Mouse (Mus musculus) CH12.LX (cell line): ENCODE data around the gene Tnfrsf18. TPM values are rescaled to one million over a fixed set of nuclear protein-coding genes. Genes with fewer than 3 reads are reported as not detected.

Experiments used
- DNase-seq: peaks from one replicate; pipeline ENCODE4 v3.0.0-alpha.2; 2013; ENCODE audit errors: extremely low read depth
- H3K27ac ChIP-seq: 2 replicates; pipeline ENCODE4 v1.5.1; 2012; ENCODE audit warnings: low read depth, mild to moderate bottlenecking, control low read depth, moderate library complexity; ENCODE audit not compliant: insufficient read depth
- H3K27me3 ChIP-seq: replicated peaks from 2 replicates; pipeline ENCODE3; 2012; ENCODE audit warnings: inconsistent platforms
- H3K36me3 ChIP-seq, 2 experiments: replicated peaks in 1 of 2; 2 replicates each; pipeline versions ENCODE3 to v1.6.1; 2012; ENCODE audit warnings: inconsistent platforms in 1 of 2, low read length in 1 of 2, mild to moderate bottlenecking in 1 of 2, mixed read lengths in 1 of 2, moderate library complexity in 1 of 2; ENCODE audit not compliant: control insufficient read depth in 1 of 2, insufficient read depth in 1 of 2
- H3K4me1 ChIP-seq, 2 experiments: 2 replicates each; pipeline ENCODE4 v1.6.1; 2012; ENCODE audit warnings: inconsistent platforms in 1 of 2, moderate library complexity in 1 of 2; ENCODE audit not compliant: insufficient read depth in 2 of 2, control insufficient read depth in 1 of 2
- H3K4me2 ChIP-seq: 2 replicates; pipeline ENCODE4 v1.6.1; 2012; ENCODE audit warnings: low read depth, mild to moderate bottlenecking, control low read depth; ENCODE audit not compliant: poor library complexity, insufficient read depth, severe bottlenecking
- H3K4me3 ChIP-seq, 3 experiments: fragments of 150-350 bp in 1 of 3; sonication (generic) in 1 of 3; replicated peaks in 1 of 3; 2 replicates each; pipeline versions ENCODE3 to v1.5.1; 2011 to 2012; ENCODE audit warnings: low read depth in 2 of 3, low read length in 2 of 3, mild to moderate bottlenecking in 2 of 3, moderate library complexity in 2 of 3, control low read depth in 1 of 3, improper control_type of control experiment in 1 of 3, inconsistent platforms in 1 of 3, mixed read lengths in 1 of 3; ENCODE audit not compliant: poor library complexity in 1 of 3
- H3K79me2 ChIP-seq: replicated peaks from 2 replicates; pipeline ENCODE4 v1.6.1; 2012; ENCODE audit warnings: mild to moderate bottlenecking, moderate library complexity; ENCODE audit not compliant: control insufficient read depth, poor library complexity, insufficient read depth, severe bottlenecking; ENCODE audit errors: extremely low read depth
- H3K9ac ChIP-seq: 2 replicates; pipeline ENCODE4 v1.6.1; 2012; ENCODE audit warnings: low read depth, mild to moderate bottlenecking, control low read depth, moderate library complexity; ENCODE audit not compliant: insufficient read depth
- H3K9me3 ChIP-seq: replicated peaks from 2 replicates; pipeline ENCODE3; 2012; ENCODE audit warnings: low read length, inconsistent platforms, mixed read lengths
- BHLHE40 ChIP-seq: IDR thresholded peaks from 2 replicates; pipeline ENCODE4 v1.6.1; 2011; ENCODE audit warnings: mild to moderate bottlenecking, low read depth, low read length, improper control_type of control experiment
- CHD1 ChIP-seq: IDR thresholded peaks from 2 replicates; pipeline ENCODE4 v1.6.1; 2012; ENCODE audit warnings: low read depth, low read length, improper control_type of control experiment, inconsistent platforms
- CHD2 ChIP-seq: IDR thresholded peaks from 2 replicates; pipeline ENCODE4 v1.6.1; 2011; ENCODE audit warnings: low read length, improper control_type of control experiment
- CTCF ChIP-seq, 2 experiments: IDR thresholded peaks in 1 of 2; conservative IDR thresholded peaks in 1 of 2; 2 replicates each; pipeline ENCODE4 v1.5.1; 2011 to 2012; ENCODE audit warnings: low read depth in 2 of 2, low read length in 2 of 2, improper control_type of control experiment in 1 of 2, inconsistent platforms in 1 of 2, mild to moderate bottlenecking in 1 of 2, moderate library complexity in 1 of 2
- E2F4 ChIP-seq: IDR thresholded peaks from 2 replicates; pipeline ENCODE4 v1.6.1; 2011; ENCODE audit warnings: low read depth, low read length, improper control_type of control experiment; ENCODE audit not compliant: insufficient replicate concordance
- ELF1 ChIP-seq: IDR thresholded peaks from 2 replicates; pipeline ENCODE4 v1.6.1; 2014; ENCODE audit warnings: low read depth, mild to moderate bottlenecking, inconsistent platforms, low read length, improper control_type of control experiment
- EP300 ChIP-seq: IDR thresholded peaks from 2 replicates; pipeline ENCODE4 v1.6.1; 2011; ENCODE audit warnings: low read length, improper control_type of control experiment
- ETS1 ChIP-seq: conservative IDR thresholded peaks from 2 replicates; pipeline ENCODE4 v1.6.1; 2012; ENCODE audit warnings: low read depth, mild to moderate bottlenecking, inconsistent platforms, low read length, improper control_type of control experiment, moderate library complexity
- GABPA ChIP-seq: IDR thresholded peaks from 2 replicates; pipeline ENCODE4 v1.6.1; 2012; ENCODE audit warnings: low read depth, low read length, improper control_type of control experiment, inconsistent platforms; ENCODE audit not compliant: insufficient replicate concordance
- HCFC1 ChIP-seq: IDR thresholded peaks from 2 replicates; pipeline ENCODE4 v1.6.1; 2012; ENCODE audit warnings: low read depth, mild to moderate bottlenecking, inconsistent platforms, low read length, improper control_type of control experiment
- IRF4 ChIP-seq: IDR thresholded peaks from 2 replicates; pipeline ENCODE4 v1.6.1; 2014; ENCODE audit warnings: low read depth, mild to moderate bottlenecking, inconsistent platforms, low read length, improper control_type of control experiment
- JUN ChIP-seq: IDR thresholded peaks from 2 replicates; pipeline ENCODE4 v1.6.1; 2011; ENCODE audit warnings: low read depth, mild to moderate bottlenecking, low read length, improper control_type of control experiment, moderate library complexity; ENCODE audit not compliant: insufficient read depth
- JUND ChIP-seq: conservative IDR thresholded peaks from 2 replicates; pipeline ENCODE4 v1.6.1; 2011; ENCODE audit warnings: low read depth, low read length, improper control_type of control experiment
- KAT2A ChIP-seq: IDR thresholded peaks from 2 replicates; pipeline ENCODE4 v1.6.1; 2012; ENCODE audit warnings: low read length, improper control_type of control experiment, inconsistent platforms; ENCODE audit not compliant: insufficient replicate concordance
- MAFK ChIP-seq: IDR thresholded peaks from 2 replicates; pipeline ENCODE4 v1.6.1; 2011; ENCODE audit warnings: low read length, improper control_type of control experiment; ENCODE audit not compliant: insufficient replicate concordance
- MAX ChIP-seq: IDR thresholded peaks from 2 replicates; pipeline ENCODE4 v1.6.1; 2011; ENCODE audit warnings: low read length, improper control_type of control experiment
- MAZ ChIP-seq: IDR thresholded peaks from 2 replicates; pipeline ENCODE4 v1.6.1; 2012; ENCODE audit warnings: low read depth, mild to moderate bottlenecking, inconsistent platforms, low read length, improper control_type of control experiment, moderate library complexity
- MEF2A ChIP-seq: IDR thresholded peaks from 2 replicates; pipeline ENCODE4 v1.6.1; 2014; ENCODE audit warnings: low read depth, mild to moderate bottlenecking, inconsistent platforms, low read length, improper control_type of control experiment, borderline replicate concordance
- MXI1 ChIP-seq: IDR thresholded peaks from 2 replicates; pipeline ENCODE4 v1.6.1; 2011; ENCODE audit warnings: mild to moderate bottlenecking, low read depth, low read length, improper control_type of control experiment
- MYC ChIP-seq: IDR thresholded peaks from 2 replicates; pipeline ENCODE4 v1.6.1; 2011; ENCODE audit warnings: low read depth, mild to moderate bottlenecking, improper control_type of control experiment, low read length
- NELFE ChIP-seq: IDR thresholded peaks from 2 replicates; pipeline ENCODE4 v1.6.1; 2011; ENCODE audit warnings: low read depth, low read length, improper control_type of control experiment
- NRF1 ChIP-seq: IDR thresholded peaks from 2 replicates; pipeline ENCODE4 v1.6.1; 2014; ENCODE audit warnings: low read depth, mild to moderate bottlenecking, inconsistent platforms, low read length, improper control_type of control experiment, moderate library complexity
- PAX5 ChIP-seq: IDR thresholded peaks from 2 replicates; pipeline ENCODE4 v1.6.1; 2012; ENCODE audit warnings: low read length, inconsistent platforms, mixed read lengths
- POLR2A ChIP-seq: IDR thresholded peaks from 2 replicates; pipeline ENCODE4 v1.6.1; 2011; ENCODE audit warnings: low read depth, mild to moderate bottlenecking, improper control_type of control experiment, low read length
- POLR2AphosphoS2 ChIP-seq: IDR thresholded peaks from 2 replicates; pipeline ENCODE4 v1.6.1; 2011; ENCODE audit warnings: low read depth, low read length, improper control_type of control experiment
- RAD21 ChIP-seq: IDR thresholded peaks from 2 replicates; pipeline ENCODE4 v1.6.1; 2011; ENCODE audit warnings: low read depth, mild to moderate bottlenecking, low read length, improper control_type of control experiment, moderate library complexity
- RCOR1 ChIP-seq: conservative IDR thresholded peaks from 2 replicates; pipeline ENCODE4 v1.6.1; 2012; ENCODE audit warnings: low read depth, mild to moderate bottlenecking, inconsistent platforms, low read length, improper control_type of control experiment
- SIN3A ChIP-seq: IDR thresholded peaks from 2 replicates; pipeline ENCODE4 v1.6.1; 2012; ENCODE audit warnings: low read length, improper control_type of control experiment, inconsistent platforms
- SMC3 ChIP-seq: IDR thresholded peaks from 2 replicates; pipeline ENCODE4 v1.6.1; 2011; ENCODE audit warnings: low read depth, low read length, improper control_type of control experiment
- TBP ChIP-seq: conservative IDR thresholded peaks from 2 replicates; pipeline ENCODE4 v1.6.1; 2011; ENCODE audit warnings: low read depth, low read length, improper control_type of control experiment
- TCF12 ChIP-seq: IDR thresholded peaks from 2 replicates; pipeline ENCODE4 v1.6.1; 2014; ENCODE audit warnings: low read depth, mild to moderate bottlenecking, inconsistent platforms, low read length, improper control_type of control experiment
- UBTF ChIP-seq: IDR thresholded peaks from 2 replicates; pipeline ENCODE4 v1.6.1; 2012; ENCODE audit warnings: low read depth, mild to moderate bottlenecking, inconsistent platforms, low read length, improper control_type of control experiment, moderate library complexity
- USF1 ChIP-seq: IDR thresholded peaks from 2 replicates; pipeline ENCODE4 v1.6.1; 2014; ENCODE audit warnings: low read depth, mild to moderate bottlenecking, inconsistent platforms, low read length, improper control_type of control experiment
- USF2 ChIP-seq: conservative IDR thresholded peaks from 2 replicates; pipeline ENCODE4 v1.6.1; 2011; ENCODE audit warnings: low read depth, low read length, improper control_type of control experiment
- ZC3H11A ChIP-seq: IDR thresholded peaks from 2 replicates; pipeline ENCODE4 v1.6.1; 2012; ENCODE audit warnings: low read depth, mild to moderate bottlenecking, inconsistent platforms, low read length, improper control_type of control experiment
- ZKSCAN1 ChIP-seq: IDR thresholded peaks from 2 replicates; pipeline ENCODE4 v1.6.1; 2012; ENCODE audit warnings: low read depth, inconsistent platforms, low read length, improper control_type of control experiment, borderline replicate concordance
- ZMIZ1 ChIP-seq: IDR thresholded peaks from 2 replicates; pipeline ENCODE4 v1.6.1; 2012; ENCODE audit warnings: low read depth, mild to moderate bottlenecking, inconsistent platforms, low read length, improper control_type of control experiment
- ZNF384 ChIP-seq: IDR thresholded peaks from 2 replicates; pipeline ENCODE4 v1.6.1; 2012; ENCODE audit warnings: low read depth, low read length, improper control_type of control experiment, inconsistent platforms
- dilution Hi-C: fragments of 300-500 bp; cut with MboI; formaldehyde crosslinking; loops from 2 replicates; pipeline ENCODE4 v1.14.3; 2020; ENCODE audit warnings: low sequenced_read_pairs; ENCODE audit not compliant: extremely low pct_unique_long_range_greater_than_20kb, extremely low pct_ligation_motif_present
- in situ Hi-C: fragments of 300-500 bp; cut with MboI; formaldehyde crosslinking; loops from 3 replicates; pipeline ENCODE4 v1.14.3; 2019; ENCODE audit warnings: low sequenced_read_pairs, low pct_ligation_motif_present, low pct_unique_long_range_greater_than_20kb, mixed read lengths
- polyA plus RNA-seq: library from polyadenylated mRNA; unstranded; fragments of >175 nt; gene quantifications from 2 replicates; pipeline ENCODE4 v1.2.1, GENCODE M21; 2012; ENCODE audit warnings: low read depth; ENCODE audit not compliant: insufficient read length
- total RNA-seq, 2 experiments: library from RNA; depleted of rRNA; stranded (reverse); fragments of 300-350 nt in 1 of 2; fragments of >200 nt in 1 of 2; gene quantifications; 2 replicates each; pipeline ENCODE4 v1.2.3; 2012 to 2014

Gene Tnfrsf18
- total and polyA plus RNA-seq, 3 experiments: 48.4 to 76.1 (median 50.7) TPM

GRCm38 (mm10) chr4:156030651-156031118 is 4.7 kb downstream of the Tnfrsf18 start:
- Histone ChIP-seq H3K36me3 (peaks cover 16 to 32% of the 10 kb centered on the region in 2 experiments), H3K79me2 (no peaks in the 10 kb centered on the region), H3K27ac (peak overlapping the region; percentile 99), H3K4me2 (peak overlapping the region; percentile 73), H3K4me3 (peak overlapping the region; percentile 44 to 59 (median 55)), H3K27me3 (no peaks in the 10 kb centered on the region), H3K9me3 (no peaks in the 10 kb centered on the region), H3K4me1 (peaks cover 30 to 64% of the 10 kb centered on the region in 2 experiments), H3K9ac (peak overlapping the region; percentile 65)
- TF ChIP-seq NELFE (no peak), HCFC1 (no peak), NRF1 (peak; percentile 22; the same call in 1 of the 2 replicates), SMC3 (no peak), UBTF (no peak), JUN (no peak), BHLHE40 (peak; percentile 64; the same call in 1 of the 2 replicates), CHD2 (no peak), POLR2A (peak; percentile 41; the same call in 1 of the 2 replicates), ZC3H11A (no peak), CHD1 (no peak), RAD21 (no peak; the same call in 1 of the 2 replicates), CTCF (conservative IDR thresholded peaks at IDR 0.05 in 1 of 2, IDR thresholded peaks at IDR 0.05 in 1 of 2; ENCODE audit: low read depth in 2 of 2, low read length in 2 of 2) (peak in 1 of 2 experiments; percentile 34; a peak in 2 of 4 replicates), MEF2A (no peak), KAT2A (no peak), MAZ (no peak), EP300 (no peak), MAX (peak; percentile 24; the same call in 1 of the 2 replicates), MXI1 (no peak), RCOR1 (no peak), PAX5 (no peak), ELF1 (no peak), JUND (no peak), E2F4 (no peak), SIN3A (no peak), POLR2AphosphoS2 (no peak), USF1 (no peak), ETS1 (peak; percentile 83), MYC (no peak), GABPA (no peak), TBP (no peak; the same call in 1 of the 2 replicates), ZKSCAN1 (no peak), TCF12 (peak; percentile 59; the same call in 1 of the 2 replicates), ZMIZ1 (no peak), MAFK (no peak), ZNF384 (no peak), IRF4 (peak; percentile 69; the same call in 1 of the 2 replicates), USF2 (no peak)
- in situ Hi-C loops: loop anchor here (5.0 kb wide), 2 partner anchors 48 to 62 kb away; no protein-coding TSS in a partner anchor
- dilution Hi-C loops: no loop called here
- DNase-seq: peak; percentile 64
